Mouse (Mus musculus) hematopoietic stem cell, adult 5-6 weeks (primary cell): ENCODE results near the gene Fry. TPM values are rescaled to one million over a fixed set of nuclear protein-coding genes. Genes with fewer than 3 reads are reported as not detected.
A peak's percentile ranks its signal among the peaks of the same experiment; 100 is the strongest.

Source experiments
- ATAC-seq, 2 experiments: fragments of 125-278 bp in 1 of 2; replicated peaks in 1 of 2; 2 replicates each; pipeline ENCODE4 v1.8.0; 2016 to 2017; ENCODE audit warnings: inconsistent platforms in 2 of 2, mild to moderate bottlenecking in 2 of 2, moderate number of reproducible peaks in 2 of 2, low read depth in 1 of 2, moderate TSS enrichment in 1 of 2; ENCODE audit not compliant: low FRiP score in 2 of 2, poor library complexity in 2 of 2, severe bottlenecking in 2 of 2, insufficient read depth in 1 of 2, low TSS enrichment in 1 of 2
- total RNA-seq: library from RNA; stranded (forward); fragments of 172-1452, 232-1000 nt; gene quantifications from 2 replicates; pipeline ENCODE4 v1.2.3, GENCODE M21; 2017

The Fry gene
- total RNA-seq, 1 experiment from 2014 or later: 28.2 TPM

DNA sequence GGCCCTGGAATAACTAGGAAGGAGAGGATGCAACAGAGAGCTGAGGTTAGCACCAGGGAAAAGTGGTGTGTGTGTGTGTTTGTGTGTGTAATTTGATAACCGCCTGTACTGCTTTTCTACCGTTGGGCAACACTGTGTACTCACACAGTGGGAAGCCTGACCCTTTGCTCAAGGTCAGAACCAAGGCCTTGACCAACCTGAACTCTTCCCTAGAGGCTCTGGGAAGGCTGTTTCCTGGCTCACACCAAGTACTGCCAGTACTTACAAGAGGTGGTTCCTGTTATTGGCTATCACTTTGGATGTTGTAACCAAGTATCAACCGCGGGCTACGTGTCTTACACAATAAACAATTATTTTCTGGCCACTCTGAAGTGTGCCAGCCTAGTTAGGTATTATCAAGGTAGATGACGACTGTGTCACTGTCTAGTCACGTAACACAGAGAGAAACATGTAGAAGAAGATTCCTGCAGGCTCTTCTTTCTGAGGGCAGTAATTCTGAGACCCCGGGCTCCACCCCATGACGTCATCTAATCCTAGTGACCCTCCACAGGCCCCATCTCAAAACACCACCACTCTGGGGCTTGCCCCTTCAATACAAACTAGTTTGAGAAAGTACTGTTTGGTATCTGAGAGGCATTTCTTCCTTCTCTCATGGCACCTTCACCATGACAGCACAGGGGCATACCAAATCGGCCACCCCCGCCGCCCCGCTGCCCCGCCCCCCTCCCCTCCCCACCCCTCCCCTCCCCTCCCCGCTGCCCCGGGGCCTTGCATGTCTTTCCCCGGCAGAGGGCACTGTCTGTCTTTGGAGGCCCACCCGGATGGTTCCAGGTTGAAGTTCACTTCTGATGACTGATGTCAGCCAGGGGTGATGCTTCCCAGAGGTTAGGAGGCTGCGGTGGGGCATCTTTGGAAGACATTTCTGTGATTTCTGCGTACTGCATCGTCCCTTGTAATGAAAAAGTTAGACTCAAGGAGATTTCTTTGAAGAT lies 114.0 kb downstream of the Fry start:
- ATAC-seq: peak; percentile 39 to 40; a peak in 2 of 4 replicates

DNA sequence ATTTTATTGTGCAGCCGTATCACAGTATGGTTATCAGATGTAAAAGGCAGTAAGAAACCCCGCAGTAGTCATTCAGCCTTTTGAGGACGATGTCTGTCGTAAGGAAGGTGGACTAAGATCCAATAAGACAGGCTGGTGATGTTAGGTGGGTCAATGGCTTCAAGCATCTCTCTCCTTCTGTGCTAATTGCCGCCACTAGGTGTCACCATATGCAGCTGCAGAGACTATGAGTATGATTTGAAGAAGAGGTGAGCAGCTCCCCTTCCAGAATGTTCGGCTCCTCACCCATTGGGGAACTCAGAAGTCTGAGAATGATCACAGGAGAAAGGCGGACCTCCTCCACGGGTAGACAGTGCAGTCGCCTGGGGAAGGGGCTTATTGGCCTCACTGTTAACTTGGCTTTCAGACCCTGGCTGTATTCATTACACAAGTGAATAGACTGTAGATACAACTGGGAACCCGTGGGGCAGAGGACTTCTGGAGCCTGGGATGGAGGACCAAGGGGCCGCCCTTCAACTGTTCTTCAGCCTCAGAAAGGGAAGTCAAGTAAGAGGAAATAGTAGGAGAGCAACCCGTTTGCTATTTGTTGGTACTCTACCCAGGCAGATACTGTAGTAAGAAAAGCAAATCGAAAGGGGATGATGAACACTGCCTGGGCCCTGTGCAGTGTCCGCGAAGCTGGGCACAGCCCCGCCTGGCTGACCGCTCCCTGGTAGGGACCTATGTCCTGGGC lies 114.9 kb downstream of the Fry start:
- peak; percentile 89 to 92 for ATAC-seq

- no peak for ATAC-seq
Measured at GRCm38 (mm10) chr5:150235931-150236330, 117.5 kb downstream of the Fry start.

DNA sequence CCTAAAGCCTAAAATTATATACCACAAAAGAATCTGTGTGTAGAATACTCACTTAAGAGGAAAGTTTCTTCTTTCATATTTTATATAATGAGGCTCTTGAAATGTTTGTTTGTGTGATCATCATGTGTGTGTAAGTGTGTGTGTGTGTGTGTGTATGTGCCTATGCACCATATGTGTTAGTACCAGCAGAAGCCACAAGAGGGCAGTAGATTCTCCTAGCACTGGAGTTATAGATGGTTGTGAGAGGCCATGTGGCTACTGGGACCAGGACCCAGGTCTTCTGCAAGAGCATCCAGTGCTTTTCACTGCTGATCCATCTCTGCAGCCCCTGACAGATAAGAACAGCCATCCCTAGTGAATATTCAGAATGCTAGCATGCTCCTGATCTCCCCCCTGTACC lies 118.2 kb downstream of the Fry start:
- no peak for ATAC-seq

- ATAC-seq: no peak
Measured at GRCm38 (mm10) chr5:150241638-150242037, 123.2 kb downstream of the Fry start.

- ATAC-seq: no peak
Measured at GRCm38 (mm10) chr5:150246737-150247136, 128.3 kb downstream of the Fry start.

- no peak for ATAC-seq
Measured at GRCm38 (mm10) chr5:150257764-150258163, 139.3 kb downstream of the Fry start.

DNA sequence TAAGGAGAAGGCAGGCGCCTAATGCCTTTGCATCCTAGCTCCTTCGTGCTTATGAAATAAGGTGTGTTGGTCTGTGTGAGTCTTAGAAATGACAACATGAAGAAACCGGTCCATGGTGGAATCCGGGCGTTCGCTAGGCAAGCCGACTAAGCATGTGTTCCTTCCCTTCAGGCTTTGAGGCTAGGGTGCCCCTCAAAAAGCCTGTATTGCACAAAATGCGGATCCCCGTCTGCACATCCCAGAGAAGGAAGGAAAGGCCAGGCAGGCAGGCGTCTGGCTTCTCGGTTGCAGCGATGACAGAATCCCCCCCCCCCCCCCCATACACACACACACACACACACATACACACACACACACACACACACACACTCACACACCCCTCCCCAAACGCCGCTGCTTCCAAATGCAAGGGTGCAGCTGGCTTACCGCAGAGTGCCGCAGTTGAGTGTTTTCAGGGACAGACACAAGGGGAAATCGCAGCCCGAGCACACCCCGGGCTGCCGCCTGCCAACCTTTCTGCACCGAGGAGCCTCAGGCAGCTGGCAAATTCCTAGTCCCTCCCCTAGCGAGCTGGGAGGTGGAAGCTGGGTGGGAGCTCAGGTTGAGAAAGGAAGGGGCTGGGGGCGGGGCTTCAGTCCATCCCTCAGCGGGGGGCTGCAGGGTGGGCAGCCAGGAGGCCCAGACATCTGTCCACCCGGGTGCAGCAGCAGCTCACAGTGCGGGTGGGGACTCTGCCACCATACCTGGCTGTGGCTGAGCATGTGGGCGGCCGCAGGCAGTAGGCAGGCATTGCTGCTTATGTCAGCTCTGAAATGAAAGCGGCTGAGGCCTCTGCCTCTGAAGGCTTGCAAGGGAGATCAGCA lies 141.0 kb downstream of the Fry start:
- ATAC-seq: peak; percentile 71 to 77

- no peak for ATAC-seq
Measured at GRCm38 (mm10) chr5:150260054-150260386, 141.6 kb downstream of the Fry start.

GRCm38 (mm10) chr5:150261361-150261760 lies 142.9 kb downstream of the Fry start:
- ATAC-seq: no peak

DNA sequence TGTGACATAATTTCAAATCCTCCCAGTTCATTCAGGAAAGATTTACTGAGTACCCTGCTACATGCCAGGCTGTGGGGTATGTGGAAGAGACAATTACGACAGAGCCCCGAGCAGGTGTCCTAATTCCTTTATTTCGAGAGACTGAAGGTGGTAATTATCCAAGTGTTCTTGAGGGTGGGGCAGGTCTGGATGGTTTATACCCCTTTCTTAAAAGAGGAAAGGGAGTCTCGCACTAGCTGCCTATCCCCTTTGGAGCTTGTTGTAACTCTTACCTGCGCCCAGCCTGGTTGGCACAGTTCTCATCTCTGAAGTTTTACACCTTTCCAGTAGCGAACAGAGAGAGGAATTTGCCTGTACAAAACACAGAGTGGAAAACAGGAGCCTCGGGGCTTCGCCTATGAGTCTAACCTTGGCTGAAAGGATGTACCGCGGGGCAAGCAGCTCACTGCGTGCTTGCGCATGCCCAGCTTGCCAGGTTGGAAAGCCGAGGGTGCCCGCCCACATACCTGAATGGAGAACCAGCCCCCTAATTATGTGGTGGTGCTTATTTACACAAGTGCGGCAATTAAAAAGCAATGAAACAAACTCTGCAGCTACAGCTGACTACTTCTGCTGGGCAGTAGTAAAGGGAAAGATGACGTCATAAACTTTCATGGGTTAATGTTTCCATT lies 143.7 kb downstream of the Fry start:
- ATAC-seq: no peak

- peak; percentile 42 to 63; a peak in 1 of 4 replicates for ATAC-seq
Measured at GRCm38 (mm10) chr5:150262717-150263103, 144.3 kb downstream of the Fry start.

DNA sequence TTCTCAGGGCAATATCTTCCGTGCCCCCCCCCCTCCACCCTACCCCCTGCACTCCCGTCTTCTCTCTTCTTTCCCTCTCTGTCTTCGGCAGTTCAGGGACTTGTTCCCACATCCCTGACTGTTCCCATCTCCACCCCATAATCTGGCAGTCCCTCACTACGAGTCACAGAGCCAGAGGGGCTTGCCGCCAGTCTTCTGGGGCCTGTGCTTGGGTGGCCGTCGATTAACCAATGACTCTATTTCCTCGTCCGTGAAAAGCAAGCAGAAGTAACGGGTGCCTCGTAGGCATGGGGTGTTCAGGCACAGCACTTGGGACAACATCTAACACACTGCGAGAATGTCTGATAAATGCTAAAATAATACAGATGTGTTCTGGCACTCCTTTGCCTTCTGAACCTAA lies 144.7 kb downstream of the Fry start:
- no peak for ATAC-seq

GRCm38 (mm10) chr5:150263656-150264055 lies 145.2 kb downstream of the Fry start:
- no peak for ATAC-seq

- ATAC-seq: no peak
Measured at GRCm38 (mm10) chr5:150265005-150265404, 146.6 kb downstream of the Fry start.

GRCm38 (mm10) chr5:150265953-150266352 lies 147.5 kb downstream of the Fry start:
- no peak for ATAC-seq

DNA sequence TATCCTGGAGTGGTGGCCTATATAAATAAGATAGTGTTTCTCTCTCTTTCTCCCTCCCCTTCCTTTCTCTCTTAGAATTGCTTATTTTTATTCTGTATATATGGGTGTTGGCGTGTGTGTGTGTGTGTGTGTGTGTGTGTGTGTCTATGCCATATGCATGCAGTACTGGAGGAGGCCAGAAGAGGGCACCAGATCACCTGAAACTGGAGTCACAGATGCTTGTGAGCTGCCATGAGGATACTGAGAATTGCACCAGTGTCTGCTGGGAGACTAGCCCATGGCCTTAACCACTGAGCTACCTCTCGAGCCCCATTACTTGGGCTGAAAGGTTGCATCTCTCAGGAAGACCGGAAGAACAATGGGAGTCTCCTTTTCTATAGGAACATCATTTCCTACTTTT lies 149.8 kb downstream of the Fry start:
- no peak for ATAC-seq
